Comparison of ENCODE assay signal across 15 mouse cellular contexts in the genomic region with DNA sequence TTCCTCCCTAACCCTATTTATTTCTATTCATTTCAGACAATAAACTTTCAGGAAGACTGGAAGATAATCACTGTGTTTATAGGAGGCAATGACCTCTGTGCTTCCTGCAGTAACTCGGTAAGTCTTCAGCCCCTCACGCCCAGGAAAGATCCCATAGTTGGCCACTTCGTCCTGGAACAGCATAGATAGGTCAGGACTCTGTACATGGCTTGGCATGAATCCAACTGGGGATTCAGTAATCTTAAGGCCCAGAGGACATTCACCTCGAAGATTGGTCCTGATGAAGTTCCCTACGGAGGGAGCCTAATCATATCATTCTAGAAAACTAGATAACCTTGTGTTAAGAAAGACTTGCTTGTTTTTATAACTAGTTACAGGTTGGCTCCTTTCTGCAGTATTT.
"Had no signal": no experiment of that assay in that cellular context is flagged by ENCODE, and none has a peak within 500 bp of the region (broad histone marks: within the 10 kb centered on the region; RNA-seq: fewer than 3 reads in every experiment).

No protein-coding gene starts in this region.

- H3K4me2 ChIP-seq: neural tube, embryonic 15.5 days; stomach, embryonic 15.5 days had no signal

- DNase-seq: retina, postnatal 1 day; right cerebral cortex, adult 18-20 months; right cerebral cortex, postnatal 14 days; right cerebral cortex, postnatal 25 days; right cerebral cortex, postnatal 4 days; spleen, adult 18-20 months; thymus, adult 18-20 months; thymus, adult 2 months; thymus, postnatal 14 days; thymus, postnatal 25 days; thymus, postnatal 36 days; thymus, postnatal 4 days had no signal

- H3K9ac ChIP-seq: neural tube, embryonic 15.5 days; stomach, embryonic 15.5 days had no signal

- H3K36me3 ChIP-seq: neural tube, embryonic 15.5 days; stomach, embryonic 15.5 days had no signal

- H3K27ac ChIP-seq: neural tube, embryonic 15.5 days; stomach, embryonic 15.5 days; stomach, postnatal 0 days had no signal

- H3K4me3 ChIP-seq: neural tube, embryonic 15.5 days; stomach, embryonic 15.5 days had no signal

- H3K27me3 ChIP-seq: neural tube, embryonic 15.5 days; stomach, embryonic 15.5 days had no signal

- H3K9me3 ChIP-seq: neural tube, embryonic 15.5 days; stomach, embryonic 15.5 days had no signal

- H3K4me1 ChIP-seq: neural tube, embryonic 15.5 days; stomach, embryonic 15.5 days had no signal
